Mouse (Mus musculus) CD8-positive naive resting alpha-beta T cell, adult 2 months (primary cell): Measurements from ENCODE around the gene Grk2.

Source experiments
- DNase-seq, 2 experiments: peaks; one replicate each; pipeline ENCODE4 v3.0.0; 2022; ENCODE audit warnings: low read depth in 2 of 2, low spot score in 2 of 2

Gene Grk2

GRCm38 (mm10) chr19:4306190-4306577 lies at the start of gene Grk2:
Grk2 (minus strand) TSS chr19:4306222.
- peak; percentile 68 to 69 for DNase-seq

- DNase-seq: no peak
Observed at GRCm38 (mm10) chr19:4349455-4349854, 43.4 kb upstream of the Grk2 start.

GRCm38 (mm10) chr19:4346479-4346878 lies 40.5 kb upstream of the Grk2 start:
- DNase-seq: no peak

- DNase-seq: peak; percentile 65 to 81
Observed at GRCm38 (mm10) chr19:4338162-4338561, 32.1 kb upstream of the Grk2 start.

- DNase-seq: peak; percentile 77 to 82
Observed at GRCm38 (mm10) chr19:4333791-4334190, 27.8 kb upstream of the Grk2 start.

- peak in 1 of 2 experiments; percentile 13 for DNase-seq
Observed at GRCm38 (mm10) chr19:4333100-4333775, 27.2 kb upstream of the Grk2 start.

- peak; percentile 44 to 60 for DNase-seq
Observed at GRCm38 (mm10) chr19:4332653-4333052, 26.6 kb upstream of the Grk2 start.

GRCm38 (mm10) chr19:4331273-4331672 lies 25.3 kb upstream of the Grk2 start:
- DNase-seq: no peak

GRCm38 (mm10) chr19:4330603-4331002 lies 24.6 kb upstream of the Grk2 start:
- no peak for DNase-seq

GRCm38 (mm10) chr19:4328737-4329304 lies 22.8 kb upstream of the Grk2 start:
- no peak for DNase-seq

- DNase-seq: no peak
Observed at GRCm38 (mm10) chr19:4326881-4327280, 20.9 kb upstream of the Grk2 start.

- DNase-seq: no peak
Observed at GRCm38 (mm10) chr19:4326106-4326505, 20.1 kb upstream of the Grk2 start.

- DNase-seq: no peak
Observed at GRCm38 (mm10) chr19:4322134-4322533, 16.1 kb upstream of the Grk2 start.

GRCm38 (mm10) chr19:4321622-4322021 lies 15.6 kb upstream of the Grk2 start:
- no peak for DNase-seq

- no peak for DNase-seq
Observed at GRCm38 (mm10) chr19:4319272-4319671, 13.2 kb upstream of the Grk2 start.

- DNase-seq: no peak
Observed at GRCm38 (mm10) chr19:4317181-4317580, 11.2 kb upstream of the Grk2 start.

- no peak for DNase-seq
Observed at GRCm38 (mm10) chr19:4315223-4315944, 9.4 kb upstream of the Grk2 start.

GRCm38 (mm10) chr19:4309776-4310185 lies 3.8 kb upstream of the Grk2 start:
- peak in 1 of 2 experiments; percentile 63 for DNase-seq

- no peak for DNase-seq
Observed at GRCm38 (mm10) chr19:4309302-4309701, 3.3 kb upstream of the Grk2 start.

GRCm38 (mm10) chr19:4305491-4306189 lies 382 bp downstream of the Grk2 start:
- no peak for DNase-seq

GRCm38 (mm10) chr19:4304871-4305321 lies 1.1 kb downstream of the Grk2 start:
- peak in 1 of 2 experiments; percentile 29 for DNase-seq
